Mouse (Mus musculus): ENCODE measurements around the gene Nup62. TPM values are rescaled to one million over a fixed set of nuclear protein-coding genes. Genes with fewer than 3 reads are reported as not detected.

Nup62 gene
- polyA plus RNA-seq, 1 experiment from 2014 or later, result 48.7 TPM

- in situ Hi-C loops (cut with MboI; ENCODE audit: low pct_unique_long_range_greater_than_20kb), result no loop called here
- CTCF ChIA-PET, result no interaction called here
- no peak for TF ChIP-seq CTCF (IDR thresholded peaks at IDR 0.05)
- no peak for DNase-seq (ENCODE audit: low read depth, low spot score)
- POLR2A ChIA-PET, result no interaction called here
- H3K27me3 ChIP-seq, result no peaks in the 10 kb centered on the region
- no peak for ATAC-seq
Observed at GRCm38 (mm10) chr7:44809466-44809865, 6.4 kb upstream of the Nup62 start.

GRCm38 (mm10) chr7:44810365-44810764, 5.5 kb upstream of the Nup62 start:
- in situ Hi-C loops (cut with MboI; ENCODE audit: low pct_unique_long_range_greater_than_20kb), result no loop called here
- no peak for TF ChIP-seq CTCF (IDR thresholded peaks at IDR 0.05)
- DNase-seq (ENCODE audit: low read depth, low spot score) (no peak), ATAC-seq (no peak)
- no peaks in the 10 kb centered on the region for H3K27me3 ChIP-seq
- ChIA-PET POLR2A (no interaction called here), CTCF (no interaction called here)

GRCm38 (mm10) chr7:44810819-44811557, 4.9 kb upstream of the Nup62 start:
- H3K27me3 ChIP-seq, result no peaks in the 10 kb centered on the region
- in situ Hi-C loops (cut with MboI; ENCODE audit: low pct_unique_long_range_greater_than_20kb), result no loop called here
- no peak for TF ChIP-seq CTCF (IDR thresholded peaks at IDR 0.05)
- ChIA-PET CTCF (interaction anchor here (1.9 kb wide), 1 partner anchor 66 kb away, joined by 4 read pairs; no protein-coding TSS in a partner anchor), POLR2A (no interaction called here)
- no peak for DNase-seq (ENCODE audit: low read depth, low spot score)
- ATAC-seq, result no peak

- no peaks in the 10 kb centered on the region for H3K27me3 ChIP-seq
- DNase-seq (ENCODE audit: low read depth, low spot score), result no peak
- ChIA-PET POLR2A (no interaction called here), CTCF (interaction anchor here (1.9 kb wide), 1 partner anchor 67 kb away, joined by 4 read pairs; no protein-coding TSS in a partner anchor)
- no peak for ATAC-seq
- in situ Hi-C loops (cut with MboI; ENCODE audit: low pct_unique_long_range_greater_than_20kb), result no loop called here
- TF ChIP-seq CTCF (IDR thresholded peaks at IDR 0.05), result no peak
Observed at GRCm38 (mm10) chr7:44812651-44813325, 3.1 kb upstream of the Nup62 start.

- CTCF ChIA-PET, result interaction anchor here (0.8 to 1.1 kb wide), 2 partner anchors 12 kb away, joined by 3 read pairs; no protein-coding TSS in a partner anchor
- in situ Hi-C loops (cut with MboI; ENCODE audit: low pct_unique_long_range_greater_than_20kb), result no loop called here
- POLR2A ChIA-PET, result no interaction called here
- H3K27me3 ChIP-seq, result no peaks in the 10 kb centered on the region
- no peak for ATAC-seq
- no peak for TF ChIP-seq CTCF (IDR thresholded peaks at IDR 0.05)
- DNase-seq (ENCODE audit: low read depth, low spot score), result no peak
Observed at GRCm38 (mm10) chr7:44813985-44814384, 1.9 kb upstream of the Nup62 start.

GRCm38 (mm10) chr7:44814423-44814822, 1.5 kb upstream of the Nup62 start:
- CTCF ChIA-PET, result interaction anchor here (0.8 to 1.1 kb wide), 2 partner anchors 11 to 13 kb away, joined by 3 read pairs; no protein-coding TSS in a partner anchor
- ATAC-seq, result no peak
- TF ChIP-seq CTCF (IDR thresholded peaks at IDR 0.05), result no peak
- no peaks in the 10 kb centered on the region for H3K27me3 ChIP-seq
- in situ Hi-C loops (cut with MboI; ENCODE audit: low pct_unique_long_range_greater_than_20kb), result no loop called here
- POLR2A ChIA-PET, result no interaction called here
- DNase-seq (ENCODE audit: low read depth, low spot score), result no peak

- TF ChIP-seq CTCF (IDR thresholded peaks at IDR 0.05), result no peak
- ChIA-PET CTCF (interaction anchor here (1.1 to 3.9 kb wide), 3 partner anchors 9 to 13 kb away, joined by 3 to 21 read pairs (median 3); no protein-coding TSS in a partner anchor), POLR2A (no interaction called here)
- in situ Hi-C loops (cut with MboI; ENCODE audit: low pct_unique_long_range_greater_than_20kb), result loop anchor here (5.0 kb wide), 1 partner anchor 68 kb away; the partner anchor contains the start of gene Vrk3
- no peak for DNase-seq (ENCODE audit: low read depth, low spot score)
- H3K27me3 ChIP-seq, result no peaks in the 10 kb centered on the region
- ATAC-seq, result no peak
Observed at GRCm38 (mm10) chr7:44814952-44815553, 835 bp upstream of the Nup62 start.

GRCm38 (mm10) chr7:44816470-44817021, 658 bp downstream of the Nup62 start, which contains the start of gene Atf5:
Gene Atf5 (minus strand): TSS chr7:44816658.
- in situ Hi-C loops (cut with MboI; ENCODE audit: low pct_unique_long_range_greater_than_20kb), result loop anchor here (5.0 kb wide), 1 partner anchor 69 kb away; the partner anchor contains the start of gene Vrk3
- ChIA-PET POLR2A (interaction anchor here (1.3 kb wide), 1 partner anchor 13 kb away, joined by 5 read pairs; no protein-coding TSS in a partner anchor), CTCF (interaction anchor here (1.2 to 3.9 kb wide), 2 partner anchors 10 to 72 kb away, joined by 4 to 21 read pairs; no protein-coding TSS in a partner anchor)
- H3K27me3 ChIP-seq, result no peaks in the 10 kb centered on the region
- ATAC-seq (peak; percentile 9), DNase-seq (ENCODE audit: low read depth, low spot score) (no peak)
- no peak for TF ChIP-seq CTCF (IDR thresholded peaks at IDR 0.05)

GRCm38 (mm10) chr7:44817441-44817840, 1.6 kb downstream of the Nup62 start:
- POLR2A ChIA-PET, result interaction anchor here (1.3 kb wide), 1 partner anchor 12 kb away, joined by 5 read pairs; no protein-coding TSS in a partner anchor

GRCm38 (mm10) chr7:44818164-44818563, 2.3 kb downstream of the Nup62 start:
- in situ Hi-C loops (cut with MboI; ENCODE audit: low pct_unique_long_range_greater_than_20kb), result loop anchor here (5.0 kb wide), 1 partner anchor 71 kb away; the partner anchor contains the start of gene Vrk3
- CTCF ChIA-PET, result interaction anchor here (1.2 to 3.9 kb wide), 5 partner anchors 9 to 88 kb away, joined by 3 to 21 read pairs (median 4); no protein-coding TSS in a partner anchor
- TF ChIP-seq CTCF (IDR thresholded peaks at IDR 0.05), result no peak
- DNase-seq (ENCODE audit: low read depth, low spot score), result no peak
- POLR2A ChIA-PET, result interaction anchor here (1.2 kb wide), 1 partner anchor 32 kb away, joined by 3 read pairs; no protein-coding TSS in a partner anchor
- ATAC-seq, result no peak
- no peaks in the 10 kb centered on the region for H3K27me3 ChIP-seq

More at GRCm38 (mm10) chr7:44817441-44817840, 1.6 kb downstream of the Nup62 start:
- H3K27me3 ChIP-seq, result no peaks in the 10 kb centered on the region
- ATAC-seq, result no peak
- CTCF ChIA-PET, result interaction anchor here (1.2 to 3.9 kb wide), 5 partner anchors 9 to 87 kb away, joined by 3 to 21 read pairs (median 4); no protein-coding TSS in a partner anchor
- no peak for DNase-seq (ENCODE audit: low read depth, low spot score)
- in situ Hi-C loops (cut with MboI; ENCODE audit: low pct_unique_long_range_greater_than_20kb), result loop anchor here (5.0 kb wide), 1 partner anchor 70 kb away; the partner anchor contains the start of gene Vrk3
- TF ChIP-seq CTCF (IDR thresholded peaks at IDR 0.05), result no peak

Data from Patski (cell line).